16 mouse cellular contexts compared by ENCODE assay signal in the genomic region with DNA sequence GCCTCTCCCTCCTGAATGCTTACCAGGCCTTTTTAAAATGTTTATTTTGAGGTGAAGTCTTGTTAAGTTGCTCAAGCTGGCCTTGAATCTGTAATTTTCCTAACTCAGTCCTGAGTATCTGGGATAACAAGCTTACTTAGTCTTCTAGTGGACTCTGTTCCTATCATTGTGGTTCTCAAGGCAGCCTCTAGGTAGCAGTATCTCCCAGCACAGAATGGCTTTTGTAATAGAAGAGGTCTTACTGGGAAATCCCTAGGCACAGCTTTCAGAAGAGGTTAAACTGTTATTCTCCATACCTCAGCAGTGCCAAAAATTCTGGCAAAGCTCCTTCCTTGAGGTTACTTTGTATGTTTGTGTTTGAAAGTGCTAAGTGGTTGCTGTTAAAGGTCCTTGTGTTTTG. TPM values are rescaled to one million over a fixed set of nuclear protein-coding genes. Genes with fewer than 3 reads are reported as not detected.
A peak's percentile ranks its signal among the peaks of the same experiment; 100 is the strongest.
DNase-seq lines count a peak whose midpoint lies in the region; ATAC-seq and TF ChIP-seq lines count a peak whose summit lies in the region.
"Had no signal": no experiment of that assay in that cellular context is flagged by ENCODE, and none has a peak within 500 bp of the region (broad histone marks: within the 10 kb centered on the region; RNA-seq: fewer than 3 reads in every experiment).

No protein-coding gene starts in this region.

- no peak for ATAC-seq in hindbrain, embryonic 11.5 days (ENCODE audit: low FRiP score)
- ATAC-seq in hindbrain, embryonic 16.5 days = no peak
- ATAC-seq in lung, embryonic 14.5 days (ENCODE audit: insufficient read depth) = no peak

- peak; percentile 30; the same call in 1 of the 2 replicates for TF ChIP-seq CTCF in lung, embryonic 14.5 days (IDR thresholded peaks at IDR 0.05; ENCODE audit: low read depth)
- TF ChIP-seq CTCF in brain, embryonic 14.5 days (IDR thresholded peaks at IDR 0.05; ENCODE audit: borderline replicate concordance, extremely low read depth, insufficient read depth, insufficient read length) = peak; percentile 48; the same call in 1 of the 2 replicates

- H3K27ac ChIP-seq in hindbrain, embryonic 11.5 days (ENCODE audit: low read depth, low read length) = no peak overlapping the region
- H3K27ac ChIP-seq in hindbrain, embryonic 16.5 days (ENCODE audit: low read depth, low read length) = no peak overlapping the region
- no peak overlapping the region for H3K27ac ChIP-seq in lung, embryonic 14.5 days (ENCODE audit: low read depth)
- H3K27ac ChIP-seq: neural tube, embryonic 13.5 days had no signal

- H3K4me1 ChIP-seq in hindbrain, embryonic 11.5 days (replicated peaks; ENCODE audit: control insufficient read depth, insufficient read depth, low read length) = no peaks in the 10 kb centered on the region
- no peaks in the 10 kb centered on the region for H3K4me1 ChIP-seq in hindbrain, embryonic 16.5 days (ENCODE audit: control insufficient read depth, insufficient read depth, low read depth, low read length)
- H3K4me1 ChIP-seq in lung, embryonic 14.5 days (ENCODE audit: insufficient read depth) = no peaks in the 10 kb centered on the region
- H3K4me1 ChIP-seq: neural tube, embryonic 13.5 days had no signal

- H3K9ac ChIP-seq in hindbrain, embryonic 11.5 days (ENCODE audit: low read depth, low read length) = no peak overlapping the region
- H3K9ac ChIP-seq in hindbrain, embryonic 16.5 days (ENCODE audit: low read depth, low read length) = no peak overlapping the region
- no peak overlapping the region for H3K9ac ChIP-seq in lung, embryonic 14.5 days
- H3K9ac ChIP-seq: neural tube, embryonic 13.5 days had no signal

- peak; percentile 50 to 64 for DNase-seq in cerebellum, postnatal 10 days
- DNase-seq in cerebellum, adult 8-10 months = no peak
- peak; percentile 13 for DNase-seq in hindbrain, embryonic 11.5 days (ENCODE audit: low spot score)
- peak; percentile 27 for DNase-seq in lung, embryonic 14.5 days
- no peak for DNase-seq in lung, postnatal 36 days
- DNase-seq in brain, embryonic 14.5 days (ENCODE audit: low read depth) = peak; percentile 69
- no peak for DNase-seq in right cerebral cortex, postnatal 25 days
- DNase-seq: adrenal gland, postnatal 25 days; B cell, adult 2 months; gastrocnemius, postnatal 10 days; lung, adult 2 months; thymus, postnatal 4 days had no signal

- peaks cover 52% of the 10 kb centered on the region for H3K36me3 ChIP-seq in hindbrain, embryonic 11.5 days (ENCODE audit: control insufficient read depth, insufficient read depth, low read length)
- H3K36me3 ChIP-seq in hindbrain, embryonic 16.5 days (ENCODE audit: control insufficient read depth, insufficient read depth, low read length) = peaks cover 56% of the 10 kb centered on the region
- peaks cover 96% of the 10 kb centered on the region for H3K36me3 ChIP-seq in lung, embryonic 14.5 days (ENCODE audit: insufficient read depth)

- H3K4me3 ChIP-seq in hindbrain, embryonic 11.5 days (ENCODE audit: low read depth, low read length) = no peak overlapping the region
- no peak overlapping the region for H3K4me3 ChIP-seq in hindbrain, embryonic 16.5 days (ENCODE audit: low read length)
- H3K4me3 ChIP-seq in lung, embryonic 14.5 days (ENCODE audit: low read depth, low read length) = no peak overlapping the region
- H3K4me3 ChIP-seq: neural tube, embryonic 13.5 days had no signal

- no peaks in the 10 kb centered on the region for H3K9me3 ChIP-seq in hindbrain, embryonic 11.5 days (ENCODE audit: control insufficient read depth, low read length)
- H3K9me3 ChIP-seq in hindbrain, embryonic 16.5 days (ENCODE audit: control insufficient read depth, low read length) = no peaks in the 10 kb centered on the region
- no peaks in the 10 kb centered on the region for H3K9me3 ChIP-seq in lung, embryonic 14.5 days (ENCODE audit: low read depth, low read length)
- H3K9me3 ChIP-seq: neural tube, embryonic 13.5 days had no signal

- H3K4me2 ChIP-seq in hindbrain, embryonic 11.5 days (replicated peaks; ENCODE audit: low read depth, low read length) = no peak overlapping the region
- H3K4me2 ChIP-seq in hindbrain, embryonic 16.5 days (ENCODE audit: low read length) = no peak overlapping the region
- no peak overlapping the region for H3K4me2 ChIP-seq in lung, embryonic 14.5 days
- H3K4me2 ChIP-seq: neural tube, embryonic 13.5 days had no signal

- TF ChIP-seq POLR2A in brain, embryonic 14.5 days (IDR thresholded peaks at IDR 0.05; ENCODE audit: borderline replicate concordance, extremely low read depth, insufficient read depth, insufficient read length, poor library complexity, severe bottlenecking) = no peak

- H3K27me3 ChIP-seq in hindbrain, embryonic 11.5 days (ENCODE audit: control insufficient read depth, insufficient read depth, low read length) = no peaks in the 10 kb centered on the region
- no peaks in the 10 kb centered on the region for H3K27me3 ChIP-seq in hindbrain, embryonic 16.5 days (replicated peaks; ENCODE audit: control insufficient read depth, insufficient read depth, low read length)
- H3K27me3 ChIP-seq in lung, embryonic 14.5 days (ENCODE audit: insufficient read depth, low read length) = no peaks in the 10 kb centered on the region
- H3K27me3 ChIP-seq: neural tube, embryonic 13.5 days had no signal

RNA-seq across cellular contexts. Expression of gene Pradc1, which starts 13.6 kb away (rescaled TPM):
- polyA plus RNA-seq in hindbrain, embryonic 11.5 days (2014; fragmentation: Nextera tagmentation; extraction: Ambion mirVana) = 25.5 and 28.1 TPM in 2 replicates
- polyA plus RNA-seq in hindbrain, embryonic 16.5 days (2015; fragmentation: Nextera tagmentation; extraction: Ambion mirVana) = 33.2 and 34.9 TPM in 2 replicates
- 26.5 and 27.3 TPM in 2 replicates for polyA plus RNA-seq in lung, embryonic 14.5 days (2014; fragmentation: Nextera tagmentation; extraction: Ambion mirVana)
- 16.7 and 22.8 TPM in 2 replicates for polyA plus RNA-seq in brain, embryonic 14.5 days (2012; rRNA removed)

RNA-seq across cellular contexts. Expression of gene Cct7, which starts 14.1 kb away (rescaled TPM):
- polyA plus RNA-seq in hindbrain, embryonic 11.5 days (2014; fragmentation: Nextera tagmentation; extraction: Ambion mirVana) = 644 and 685 TPM in 2 replicates
- polyA plus RNA-seq in hindbrain, embryonic 16.5 days (2015; fragmentation: Nextera tagmentation; extraction: Ambion mirVana) = 561 TPM in 2 replicates
- polyA plus RNA-seq in lung, embryonic 14.5 days (2014; fragmentation: Nextera tagmentation; extraction: Ambion mirVana) = 501 and 506 TPM in 2 replicates
- polyA plus RNA-seq in brain, embryonic 14.5 days (2012; rRNA removed) = 313 and 319 TPM in 2 replicates

RNA-seq across cellular contexts. Expression of gene Smyd5, which starts 33.6 kb away (rescaled TPM):
- polyA plus RNA-seq in hindbrain, embryonic 11.5 days (2014; fragmentation: Nextera tagmentation; extraction: Ambion mirVana) = 52.4 and 53.1 TPM in 2 replicates
- polyA plus RNA-seq in hindbrain, embryonic 16.5 days (2015; fragmentation: Nextera tagmentation; extraction: Ambion mirVana) = 81.4 and 82.8 TPM in 2 replicates
- 67.3 and 68.3 TPM in 2 replicates for polyA plus RNA-seq in lung, embryonic 14.5 days (2014; fragmentation: Nextera tagmentation; extraction: Ambion mirVana)
- polyA plus RNA-seq in brain, embryonic 14.5 days (2012; rRNA removed) = 65.3 and 67.0 TPM in 2 replicates

RNA-seq across cellular contexts. Expression of gene Fbxo41, which starts 37.4 kb away (rescaled TPM):
- 0.89 and 0.93 TPM in 2 replicates for polyA plus RNA-seq in hindbrain, embryonic 11.5 days (2014; fragmentation: Nextera tagmentation; extraction: Ambion mirVana)
- 9.8 and 10.3 TPM in 2 replicates for polyA plus RNA-seq in hindbrain, embryonic 16.5 days (2015; fragmentation: Nextera tagmentation; extraction: Ambion mirVana)
- 0.15 and 0.29 TPM in 2 replicates for polyA plus RNA-seq in lung, embryonic 14.5 days (2014; fragmentation: Nextera tagmentation; extraction: Ambion mirVana)
- 17.7 and 24.5 TPM in 2 replicates for polyA plus RNA-seq in brain, embryonic 14.5 days (2012; rRNA removed)
- polyA plus RNA-seq: heart, embryonic 14.5 days had no signal

RNA-seq across cellular contexts. Expression of gene Noto, which starts 41.7 kb away (rescaled TPM):
- not detected in 2 replicates for polyA plus RNA-seq in hindbrain, embryonic 11.5 days (2014; fragmentation: Nextera tagmentation; extraction: Ambion mirVana)
- not detected in 2 replicates for polyA plus RNA-seq in hindbrain, embryonic 16.5 days (2015; fragmentation: Nextera tagmentation; extraction: Ambion mirVana)
- polyA plus RNA-seq in lung, embryonic 14.5 days (2014; fragmentation: Nextera tagmentation; extraction: Ambion mirVana) = 0.19 and 0.37 TPM in 2 replicates
- polyA plus RNA-seq in brain, embryonic 14.5 days (2012; rRNA removed) = not detected in 2 replicates
- polyA plus RNA-seq: heart, embryonic 14.5 days; lung, adult 2 months; neural tube, embryonic 13.5 days; stomach, embryonic 14.5 days had no signal

Comparison
In these comparisons a context has a peak if more than half of its experiments do, and no peak if none do; other contexts are left out.
1. DNase-seq: peak in cerebellum, postnatal 10 days (2 of 2), hindbrain, embryonic 11.5 days (single experiment), lung, embryonic 14.5 days (single experiment) and brain, embryonic 14.5 days (single experiment); none in cerebellum, adult 8-10 months (single experiment), lung, postnatal 36 days (single experiment) and right cerebral cortex, postnatal 25 days (single experiment).